22 mouse cellular contexts compared by ENCODE assay signal in the genomic region with DNA sequence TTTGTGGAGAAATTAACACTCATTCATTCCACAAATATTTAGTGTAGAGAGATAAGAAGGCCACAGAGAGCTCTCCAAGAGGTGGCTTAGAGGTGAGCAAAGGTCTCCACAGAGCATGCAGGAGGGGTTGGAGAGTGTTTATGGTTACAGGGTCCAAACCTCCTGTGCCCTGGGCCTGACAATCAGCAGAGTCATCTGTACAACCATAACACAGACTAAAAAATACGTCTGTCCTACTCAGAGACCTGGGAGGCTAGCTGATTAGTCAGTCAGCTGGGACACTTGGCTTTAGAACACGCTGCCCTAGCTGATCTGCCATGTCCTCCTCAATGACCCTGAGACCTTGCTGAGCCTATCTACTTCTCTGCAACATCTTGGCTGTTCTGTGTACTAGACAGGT. TPM values are rescaled to one million over a fixed set of nuclear protein-coding genes. Genes with fewer than 3 reads are reported as not detected.
DNase-seq lines count a peak whose midpoint lies in the region; ATAC-seq and TF ChIP-seq lines count a peak whose summit lies in the region.
"Had no signal": no experiment of that assay in that cellular context is flagged by ENCODE, and none has a peak within 500 bp of the region (broad histone marks: within the 10 kb centered on the region; RNA-seq: fewer than 3 reads in every experiment).

No protein-coding gene starts in this region.

- H3K9me3 ChIP-seq in liver, embryonic 14.5 days (ENCODE audit: control insufficient read depth, low read length), result no peaks in the 10 kb centered on the region
- H3K9me3 ChIP-seq in liver, embryonic 12.5 days (replicated peaks), result no peaks in the 10 kb centered on the region
- H3K9me3 ChIP-seq: forebrain, embryonic 10.5 days; forebrain, embryonic 13.5 days; heart, embryonic 10.5 days; heart, embryonic 13.5 days; hindbrain, embryonic 12.5 days; hindbrain, embryonic 15.5 days had no signal

- H3K4me1 ChIP-seq in kidney, adult 2 months (ENCODE audit: control insufficient read depth, insufficient read depth, low read length), result peaks cover 39% of the 10 kb centered on the region
- H3K4me1 ChIP-seq in liver, embryonic 14.5 days (replicated peaks; ENCODE audit: control insufficient read depth in 2 of 2, insufficient read depth in 2 of 2, low read length in 1 of 2), result peaks cover 0 to 10% of the 10 kb centered on the region in 2 experiments; a peak in 2 of 4 replicates
- H3K4me1 ChIP-seq in liver, embryonic 12.5 days, result peaks cover 9% of the 10 kb centered on the region
- H3K4me1 ChIP-seq: forebrain, embryonic 13.5 days had no signal

- H3K9ac ChIP-seq in liver, embryonic 14.5 days (replicated peaks), result no peak overlapping the region
- H3K9ac ChIP-seq in liver, embryonic 12.5 days, result no peak overlapping the region
- H3K9ac ChIP-seq: forebrain, embryonic 13.5 days; heart, embryonic 13.5 days; hindbrain, embryonic 12.5 days; hindbrain, embryonic 15.5 days had no signal

- no peak for TF ChIP-seq POLR2A in kidney, adult 2 months (IDR thresholded peaks at IDR 0.05; ENCODE audit: low read depth, low read length)

- H3K4me3 ChIP-seq in gastrocnemius, adult 2 months, result no peak overlapping the region
- no peak overlapping the region for H3K4me3 ChIP-seq in kidney, adult 2 months (ENCODE audit: insufficient read depth, low read depth, low read length)
- H3K4me3 ChIP-seq in liver, embryonic 14.5 days (ENCODE audit: insufficient read depth in 1 of 2, low read depth in 2 of 2, low read length in 2 of 2), result no peak overlapping the region
- H3K4me3 ChIP-seq in liver, embryonic 12.5 days, result no peak overlapping the region
- H3K4me3 ChIP-seq: forebrain, embryonic 10.5 days; forebrain, embryonic 13.5 days; heart, adult 2 months; heart, embryonic 10.5 days; heart, embryonic 13.5 days; hindbrain, embryonic 12.5 days; hindbrain, embryonic 15.5 days had no signal

- no peaks in the 10 kb centered on the region for H3K36me3 ChIP-seq in kidney, adult 2 months (ENCODE audit: control insufficient read depth, insufficient read depth, low read length)
- no peaks in the 10 kb centered on the region for H3K36me3 ChIP-seq in liver, embryonic 14.5 days (replicated peaks; ENCODE audit: control insufficient read depth, insufficient read depth, low read depth)
- no peaks in the 10 kb centered on the region for H3K36me3 ChIP-seq in liver, embryonic 12.5 days
- H3K36me3 ChIP-seq: forebrain, embryonic 10.5 days; heart, embryonic 10.5 days; heart, embryonic 13.5 days; hindbrain, embryonic 12.5 days; hindbrain, embryonic 15.5 days had no signal

- no peak overlapping the region for H3K4me2 ChIP-seq in liver, embryonic 14.5 days (ENCODE audit: low read depth)
- H3K4me2 ChIP-seq in liver, embryonic 12.5 days, result no peak overlapping the region
- H3K4me2 ChIP-seq: forebrain, embryonic 13.5 days; heart, embryonic 13.5 days; hindbrain, embryonic 12.5 days; hindbrain, embryonic 15.5 days had no signal

- peak; percentile 34; the same call in 1 of the 2 replicates for ATAC-seq in liver, embryonic 14.5 days (ENCODE audit: insufficient read depth)
- no peak for ATAC-seq in liver, embryonic 12.5 days
- ATAC-seq: activated CD4-positive, CD25-positive, alpha-beta regulatory T cell, adult 4 months; forebrain, embryonic 13.5 days; forebrain, embryonic 16.5 days had no signal

- DNase-seq in gastrocnemius, adult 2 months, result no peak
- DNase-seq in gastrocnemius, postnatal 4 days (ENCODE audit: low spot score in 2 of 2), result no peak
- DNase-seq in kidney, adult 2 months, result peak; percentile 23
- DNase-seq in kidney, adult 9 months, result no peak
- DNase-seq in liver, embryonic 14.5 days (ENCODE audit: low read depth in 3 of 3, low spot score in 3 of 3), result peak in 1 of 3 experiments; percentile 4
- peak; percentile 55 for DNase-seq in yolk sac, embryonic 10.5 days (ENCODE audit: low spot score)
- DNase-seq in spleen, postnatal 4 days (ENCODE audit: low spot score in 2 of 2), result no peak
- DNase-seq: cerebellum, adult 18-20 months; cerebellum, adult 9-10 months; cerebellum, postnatal 14 days; gastrocnemius, postnatal 14 days; heart, adult 2 months; heart, postnatal 14 days had no signal

- intact Hi-C loops in gastrocnemius, adult 2 months (cut with DNase I), result no loop called here

- WGBS in kidney, adult 2 months, result 39% methylated on average over 2 of the region's 2 CpGs
- WGBS in liver, embryonic 14.5 days (ENCODE audit: insufficient replicate concordance), result 51% methylated on average over 2 of the region's 2 CpGs
- 57% methylated on average over 2 of the region's 2 CpGs for WGBS in liver, embryonic 12.5 days (ENCODE audit: insufficient replicate concordance)

- no peak for TF ChIP-seq CTCF in gastrocnemius, adult 2 months (IDR thresholded peaks at IDR 0.05)
- TF ChIP-seq CTCF in kidney, adult 2 months (conservative IDR thresholded peaks at IDR 0.05; ENCODE audit: insufficient read depth, insufficient read length, low read depth, low read length), result no peak
- no peak for TF ChIP-seq CTCF in liver, embryonic 14.5 days (IDR thresholded peaks at IDR 0.05; ENCODE audit: low read depth)

- H3K27me3 ChIP-seq in kidney, adult 2 months (replicated peaks; ENCODE audit: control insufficient read depth, insufficient read depth, low read length), result no peaks in the 10 kb centered on the region
- no peaks in the 10 kb centered on the region for H3K27me3 ChIP-seq in liver, embryonic 14.5 days (ENCODE audit: control insufficient read depth, insufficient read depth, low read length)
- H3K27me3 ChIP-seq in liver, embryonic 12.5 days (replicated peaks), result no peaks in the 10 kb centered on the region
- H3K27me3 ChIP-seq: forebrain, embryonic 13.5 days; heart, embryonic 13.5 days; hindbrain, embryonic 12.5 days; hindbrain, embryonic 15.5 days had no signal

- peak overlapping the region; percentile 43; the same call in 1 of the 2 replicates for H3K27ac ChIP-seq in gastrocnemius, adult 2 months
- 0 out of 2 replicates have a peak overlapping the region, but pooled peaks have one; percentile 1 for H3K27ac ChIP-seq in kidney, adult 2 months (ENCODE audit: insufficient read depth, low read depth, low read length)
- H3K27ac ChIP-seq in liver, embryonic 14.5 days, result no peak overlapping the region
- no peak overlapping the region for H3K27ac ChIP-seq in liver, embryonic 12.5 days
- H3K27ac ChIP-seq: forebrain, embryonic 10.5 days; forebrain, embryonic 13.5 days; heart, adult 2 months; heart, embryonic 10.5 days; heart, embryonic 13.5 days; hindbrain, embryonic 12.5 days; hindbrain, embryonic 15.5 days had no signal

- no peak for TF ChIP-seq EP300 in liver, embryonic 14.5 days (IDR thresholded peaks at IDR 0.05; ENCODE audit: low read depth)

RNA-seq across cellular contexts. Expression of gene Kif16b, which starts 24.7 kb away (rescaled TPM):
- 10 to 100 TPM; 35.4 to 39.1 TPM for total RNA-seq in gastrocnemius, adult 2 months (2021)
- total RNA-seq in gastrocnemius, postnatal 4 days (2021), result 10 to 100 TPM; 18.1 to 19.4 TPM
- 25.9 and 28.5 TPM in 2 replicates for polyA plus RNA-seq in kidney, adult 2 months (2012; rRNA removed)
- polyA plus RNA-seq in liver, embryonic 14.5 days (2012; rRNA removed), result 2.2 and 2.5 TPM in 2 replicates
- polyA plus RNA-seq in liver, embryonic 14.5 days (2014; fragmentation: Nextera tagmentation; extraction: Ambion mirVana), result 2.2 and 3.2 TPM in 2 replicates
- 5.7 and 5.8 TPM in 2 replicates for polyA plus RNA-seq in liver, embryonic 12.5 days (2016; fragmentation: Nextera tagmentation; extraction: Ambion mirVana)

Comparison
In these comparisons a context has a peak if more than half of its experiments do, and no peak if none do; other contexts are left out.
1. DNase-seq: peak in kidney, adult 2 months (single experiment) and yolk sac, embryonic 10.5 days (single experiment); none in gastrocnemius, adult 2 months (single experiment), gastrocnemius, postnatal 4 days (0 of 2), kidney, adult 9 months (single experiment) and spleen, postnatal 4 days (0 of 2).
2. H3K27ac ChIP-seq: peak in gastrocnemius, adult 2 months (single experiment) and kidney, adult 2 months (single experiment); none in liver, embryonic 14.5 days (single experiment) and liver, embryonic 12.5 days (single experiment).